Mouse (Mus musculus) C2C12 (cell line): ENCODE results near the gene Olfr893.

Experiments
- CEBPB ChIP-seq: IDR thresholded peaks from one replicate; pipeline ENCODE4 v1.6.1; 2011; ENCODE audit warnings: low read depth, mild to moderate bottlenecking, control low read depth, moderate library complexity
- CTCF ChIP-seq: IDR thresholded peaks from one replicate; pipeline ENCODE4 v1.5.1; 2011; ENCODE audit not compliant: control insufficient read depth, insufficient read depth, insufficient read length
- MAX ChIP-seq: IDR thresholded peaks from one replicate; pipeline ENCODE4 v1.6.1; 2011; ENCODE audit warnings: mild to moderate bottlenecking, control low read depth
- MYOG ChIP-seq: IDR thresholded peaks from one replicate; pipeline ENCODE4 v1.6.1; 2011; ENCODE audit not compliant: control insufficient read depth, insufficient read length; ENCODE audit errors: extremely low read depth
- USF1 ChIP-seq: IDR thresholded peaks from one replicate; pipeline ENCODE4 v1.6.1; 2011; ENCODE audit warnings: low read depth, mild to moderate bottlenecking, control low read depth, moderate library complexity

DNA sequence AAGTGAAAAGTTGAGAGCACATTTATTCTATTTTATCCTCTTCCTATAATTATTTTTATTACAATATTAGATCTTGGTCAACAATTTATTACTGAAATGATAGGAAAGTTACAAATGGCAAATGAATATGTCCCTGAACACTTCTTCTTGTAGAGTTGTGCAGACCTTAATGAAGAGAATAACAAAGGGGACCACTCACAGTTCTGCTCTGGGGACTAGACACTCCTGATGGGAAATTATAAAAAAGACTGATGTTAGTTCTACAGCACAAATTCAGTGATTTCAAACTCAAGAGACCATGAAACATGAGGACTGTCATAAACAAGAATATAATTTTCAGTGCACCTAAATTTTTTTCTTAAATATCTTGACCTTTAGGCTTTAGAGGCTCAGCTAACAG, 44.3 kb downstream of the Olfr893 start, which contains the start of gene Olfr143:
- TF ChIP-seq CTCF, result no peak
- TF ChIP-seq MAX, result no peak
- no peak for TF ChIP-seq USF1
- no peak for TF ChIP-seq MYOG
- TF ChIP-seq CEBPB, result no peak
